Mouse (Mus musculus): ENCODE measurements around the gene Cd1d1. TPM values are rescaled to one million over a fixed set of nuclear protein-coding genes. Genes with fewer than 3 reads are reported as not detected.

Cd1d1 gene
- polyA plus RNA-seq, 1 experiment from 2014 or later = 56.4 TPM

GRCm38 (mm10) chr3:86961395-86961669 is 37.9 kb downstream of the Cd1d1 start:
- Histone ChIP-seq H3K4me1 (replicated peaks) (no peaks in the 10 kb centered on the region), H3K4me2 (no peak overlapping the region), H3K36me3 (no peaks in the 10 kb centered on the region), H3K4me3 (no peak overlapping the region), H3K9me3 (replicated peaks) (no peaks in the 10 kb centered on the region), H3K27me3 (no peaks in the 10 kb centered on the region), H3K9ac (no peak overlapping the region), H3K27ac (no peak overlapping the region)
- ATAC-seq (replicated peaks; ENCODE audit: insufficient number of reproducible peaks, insufficient read depth, low FRiP score, low read depth) = no peak
- 77% methylated on average over 2 of the region's 2 CpGs for WGBS

- 72% methylated on average over 17 of the region's 17 CpGs for WGBS
- Histone ChIP-seq H3K4me2 (no peak overlapping the region), H3K27ac (no peak overlapping the region), H3K27me3 (no peaks in the 10 kb centered on the region), H3K36me3 (no peaks in the 10 kb centered on the region), H3K9me3 (replicated peaks) (no peaks in the 10 kb centered on the region), H3K4me1 (replicated peaks) (no peaks in the 10 kb centered on the region), H3K9ac (no peak overlapping the region), H3K4me3 (no peak overlapping the region)
- no peak for ATAC-seq (replicated peaks; ENCODE audit: insufficient number of reproducible peaks, insufficient read depth, low FRiP score, low read depth)
Measured at GRCm38 (mm10) chr3:86960656-86961394, 38.4 kb downstream of the Cd1d1 start.

GRCm38 (mm10) chr3:86959088-86959487 is 40.2 kb downstream of the Cd1d1 start:
- no peak overlapping the region for H3K9ac ChIP-seq
- H3K9me3 ChIP-seq (replicated peaks) = no peaks in the 10 kb centered on the region
- no peak overlapping the region for H3K27ac ChIP-seq
- no peaks in the 10 kb centered on the region for H3K36me3 ChIP-seq
- H3K4me1 ChIP-seq (replicated peaks) = no peaks in the 10 kb centered on the region
- H3K4me2 ChIP-seq = no peak overlapping the region
- no peak for ATAC-seq (replicated peaks; ENCODE audit: insufficient number of reproducible peaks, insufficient read depth, low FRiP score, low read depth)
- H3K27me3 ChIP-seq = no peaks in the 10 kb centered on the region
- no peak overlapping the region for H3K4me3 ChIP-seq
- 77% methylated on average over 7 of the region's 7 CpGs for WGBS

GRCm38 (mm10) chr3:86955376-86955775 is 43.9 kb downstream of the Cd1d1 start:
- 24% methylated on average over 4 of the region's 4 CpGs for WGBS
- H3K27me3 ChIP-seq = no peaks in the 10 kb centered on the region
- no peak overlapping the region for H3K4me2 ChIP-seq

GRCm38 (mm10) chr3:86954521-86954920 is 44.7 kb downstream of the Cd1d1 start:
- no peaks in the 10 kb centered on the region for H3K36me3 ChIP-seq
- H3K27ac ChIP-seq = no peak overlapping the region
- no peaks in the 10 kb centered on the region for H3K27me3 ChIP-seq
- 0 out of 2 replicates have a peak, but pooled peaks cover 5% of the 10 kb centered on the region for H3K9me3 ChIP-seq (replicated peaks)
- H3K9ac ChIP-seq = no peak overlapping the region
- WGBS = 48% methylated on average over 1 of the region's 1 CpGs
- no peak for ATAC-seq (replicated peaks; ENCODE audit: insufficient number of reproducible peaks, insufficient read depth, low FRiP score, low read depth)
- no peak overlapping the region for H3K4me3 ChIP-seq
- no peak overlapping the region for H3K4me2 ChIP-seq
- H3K4me1 ChIP-seq (replicated peaks) = no peaks in the 10 kb centered on the region

More at GRCm38 (mm10) chr3:86955376-86955775, 43.9 kb downstream of the Cd1d1 start:
- H3K4me3 ChIP-seq = no peak overlapping the region
- no peaks in the 10 kb centered on the region for H3K4me1 ChIP-seq (replicated peaks)
- 0 out of 2 replicates have a peak, but pooled peaks cover 5% of the 10 kb centered on the region for H3K9me3 ChIP-seq (replicated peaks)
- no peak overlapping the region for H3K9ac ChIP-seq
- no peaks in the 10 kb centered on the region for H3K36me3 ChIP-seq
- ATAC-seq (replicated peaks; ENCODE audit: insufficient number of reproducible peaks, insufficient read depth, low FRiP score, low read depth) = no peak
- no peak overlapping the region for H3K27ac ChIP-seq

GRCm38 (mm10) chr3:86953819-86954218 is 45.4 kb downstream of the Cd1d1 start:
- Histone ChIP-seq H3K36me3 (no peaks in the 10 kb centered on the region), H3K4me1 (replicated peaks) (no peaks in the 10 kb centered on the region), H3K4me3 (no peak overlapping the region), H3K27ac (no peak overlapping the region), H3K9ac (no peak overlapping the region), H3K9me3 (replicated peaks) (0 out of 2 replicates have a peak, but pooled peaks cover 5% of the 10 kb centered on the region), H3K4me2 (no peak overlapping the region), H3K27me3 (no peaks in the 10 kb centered on the region)
- WGBS = 75% methylated on average over 4 of the region's 4 CpGs
- no peak for ATAC-seq (replicated peaks; ENCODE audit: insufficient number of reproducible peaks, insufficient read depth, low FRiP score, low read depth)

- Histone ChIP-seq H3K4me1 (replicated peaks) (no peaks in the 10 kb centered on the region), H3K27me3 (no peaks in the 10 kb centered on the region)
Measured at GRCm38 (mm10) chr3:86950652-86951051, 48.6 kb downstream of the Cd1d1 start.

More at GRCm38 (mm10) chr3:86950652-86951051, 48.6 kb downstream of the Cd1d1 start:
- Histone ChIP-seq H3K27ac (no peak overlapping the region), H3K9ac (no peak overlapping the region), H3K4me3 (no peak overlapping the region), H3K4me2 (no peak overlapping the region), H3K36me3 (no peaks in the 10 kb centered on the region), H3K9me3 (replicated peaks) (0 out of 2 replicates have a peak, but pooled peaks cover 5% of the 10 kb centered on the region)
- ATAC-seq (replicated peaks; ENCODE audit: insufficient number of reproducible peaks, insufficient read depth, low FRiP score, low read depth) = no peak
- WGBS = 32% methylated on average over 2 of the region's 2 CpGs

Other genes with a start within 250 kb of the Cd1d1 start
- gene Dclk2, start 78.6 kb downstream of the Cd1d1 start, polyA plus RNA-seq (2015; fragmentation: Nextera tagmentation; extraction: Ambion mirVana) = 2.4 and 5.4 TPM in 2 replicates
- 9.0 and 13.1 TPM in 2 replicates for gene Kirrel, start 175.3 kb upstream of the Cd1d1 start, polyA plus RNA-seq (2015; fragmentation: Nextera tagmentation; extraction: Ambion mirVana)